Mouse (Mus musculus) limb, embryonic 11.5 days (tissue): ENCODE results near the gene Katnal1. TPM values are rescaled to one million over a fixed set of nuclear protein-coding genes. Genes with fewer than 3 reads are reported as not detected.

ENCODE experiments used
- ATAC-seq: fragments of 200-750 bp; cut with Nextera tagmentation; 2 replicates; pipeline ENCODE4 v1.8.0; 2017; ENCODE audit warnings: low read depth; ENCODE audit not compliant: insufficient number of reproducible peaks, low FRiP score, low TSS enrichment
- DNase-seq: peaks from one replicate; pipeline ENCODE4 v3.0.0-alpha.2; 2015; ENCODE audit warnings: low spot score
- H3K27ac ChIP-seq: fragments of 300-500 bp; sonication (generic); replicated peaks from 2 replicates; pipeline ENCODE4 v1.5.1; 2014; ENCODE audit warnings: low read depth, mild to moderate bottlenecking, low read length
- H3K27me3 ChIP-seq: fragments of 300-500 bp; sonication (generic); 2 replicates; pipeline ENCODE4 v1.6.1; 2014; ENCODE audit warnings: mild to moderate bottlenecking, low read length, mixed read lengths; ENCODE audit not compliant: control insufficient read depth, insufficient read depth
- H3K36me3 ChIP-seq: fragments of 300-500 bp; sonication (generic); 2 replicates; pipeline ENCODE4 v1.6.1; 2014; ENCODE audit warnings: mild to moderate bottlenecking, low read length, moderate library complexity, mixed read lengths; ENCODE audit not compliant: control insufficient read depth, insufficient read depth
- H3K4me1 ChIP-seq: fragments of 300-500 bp; sonication (generic); 2 replicates; pipeline ENCODE4 v1.6.1; 2014; ENCODE audit warnings: low read length, mixed read lengths; ENCODE audit not compliant: control insufficient read depth, insufficient read depth
- H3K4me2 ChIP-seq: fragments of 300-500 bp; sonication (generic); 2 replicates; pipeline ENCODE4 v1.6.1; 2014; ENCODE audit warnings: low read depth, mild to moderate bottlenecking, moderate library complexity; ENCODE audit not compliant: severe bottlenecking
- H3K4me3 ChIP-seq: fragments of 300-500 bp; sonication (generic); 2 replicates; pipeline ENCODE4 v1.5.1; 2014; ENCODE audit warnings: low read depth, low read length
- H3K9ac ChIP-seq: fragments of 300-500 bp; sonication (generic); 2 replicates; pipeline ENCODE4 v1.6.1; 2014; ENCODE audit warnings: mild to moderate bottlenecking, low read length
- H3K9me3 ChIP-seq: fragments of 300-500 bp; sonication (generic); 2 replicates; pipeline ENCODE4 v1.6.1; 2016; ENCODE audit warnings: low read length; ENCODE audit not compliant: control insufficient read depth
- WGBS: fragments of 180-500 bp; shearing (Covaris S2); extraction: QIAGEN DNeasy Blood & Tissue Kit; methylation state at CpG from one replicate; pipeline ENCODE4 v1.1.7; 2014; 5-methylcytosine and 5-hydroxymethylcytosine counted together
- polyA plus RNA-seq: library from polyadenylated mRNA; unstranded; fragments of >200 nt; fragmentation: Nextera tagmentation; extraction: Ambion mirVana; gene quantifications from 2 replicates; pipeline ENCODE4 v1.2.1, GENCODE M21; 2014

Katnal1 gene
- polyA plus RNA-seq, 1 experiment from 2014 or later: 24.2 TPM

GRCm38 (mm10) chr5:148958355-148958754 lies 29.2 kb upstream of the Katnal1 start:
- Histone ChIP-seq H3K4me2 (no peak overlapping the region), H3K27ac (no peak overlapping the region), H3K9me3 (no peaks in the 10 kb centered on the region), H3K27me3 (no peaks in the 10 kb centered on the region), H3K4me3 (no peak overlapping the region), H3K36me3 (no peaks in the 10 kb centered on the region), H3K4me1 (peaks cover 16% of the 10 kb centered on the region), H3K9ac (no peak overlapping the region)
- 43% methylated on average over 9 of the region's 9 CpGs for WGBS
- ATAC-seq (no peak), DNase-seq (peak; percentile 52)

- Histone ChIP-seq H3K36me3 (no peaks in the 10 kb centered on the region), H3K27ac (no peak overlapping the region), H3K9me3 (no peaks in the 10 kb centered on the region), H3K4me2 (no peak overlapping the region), H3K4me1 (peaks cover 16% of the 10 kb centered on the region), H3K9ac (no peak overlapping the region), H3K4me3 (no peak overlapping the region), H3K27me3 (no peaks in the 10 kb centered on the region)
- 60% methylated on average over 9 of the region's 9 CpGs for WGBS
- DNase-seq: no peak
- no peak for ATAC-seq
These were observed 27.9 kb upstream of the Katnal1 start for GRCm38 (mm10) chr5:148956898-148957535.

- H3K27ac ChIP-seq: no peak overlapping the region
- H3K36me3 ChIP-seq: no peaks in the 10 kb centered on the region
- ATAC-seq (no peak), DNase-seq (no peak)
- no peak overlapping the region for H3K4me3 ChIP-seq
- H3K9ac ChIP-seq: no peak overlapping the region
- no peaks in the 10 kb centered on the region for H3K27me3 ChIP-seq
- 89% methylated on average over 9 of the region's 9 CpGs for WGBS
- H3K4me1 ChIP-seq: peaks cover 16% of the 10 kb centered on the region
- H3K9me3 ChIP-seq: no peaks in the 10 kb centered on the region
- no peak overlapping the region for H3K4me2 ChIP-seq
These were observed 27.0 kb upstream of the Katnal1 start for GRCm38 (mm10) chr5:148956091-148956490.

GRCm38 (mm10) chr5:148955575-148955974 lies 26.5 kb upstream of the Katnal1 start:
- no peaks in the 10 kb centered on the region for H3K36me3 ChIP-seq
- no peaks in the 10 kb centered on the region for H3K27me3 ChIP-seq
- no peak overlapping the region for H3K4me2 ChIP-seq
- H3K27ac ChIP-seq: no peak overlapping the region
- 90% methylated on average over 6 of the region's 6 CpGs for WGBS
- peaks cover 14% of the 10 kb centered on the region for H3K4me1 ChIP-seq
- no peak overlapping the region for H3K9ac ChIP-seq
- H3K4me3 ChIP-seq: no peak overlapping the region
- no peak for DNase-seq
- ATAC-seq: no peak
- no peaks in the 10 kb centered on the region for H3K9me3 ChIP-seq

GRCm38 (mm10) chr5:148954314-148955060 lies 25.4 kb upstream of the Katnal1 start:
- no peaks in the 10 kb centered on the region for H3K36me3 ChIP-seq
- no peak overlapping the region for H3K4me2 ChIP-seq
- no peak overlapping the region for H3K27ac ChIP-seq
- DNase-seq (no peak), ATAC-seq (no peak)
- peaks cover 6% of the 10 kb centered on the region for H3K4me1 ChIP-seq
- H3K4me3 ChIP-seq: no peak overlapping the region
- H3K27me3 ChIP-seq: no peaks in the 10 kb centered on the region
- H3K9me3 ChIP-seq: no peaks in the 10 kb centered on the region
- 85% methylated on average over 22 of the region's 22 CpGs for WGBS
- no peak overlapping the region for H3K9ac ChIP-seq

- no peak overlapping the region for H3K9ac ChIP-seq
- H3K4me2 ChIP-seq: no peak overlapping the region
- H3K4me1 ChIP-seq: no peaks in the 10 kb centered on the region
- H3K4me3 ChIP-seq: no peak overlapping the region
- H3K27ac ChIP-seq: no peak overlapping the region
- no peaks in the 10 kb centered on the region for H3K9me3 ChIP-seq
- DNase-seq (no peak), ATAC-seq (no peak)
- no peaks in the 10 kb centered on the region for H3K36me3 ChIP-seq
- H3K27me3 ChIP-seq: no peaks in the 10 kb centered on the region
- 78% methylated on average over 5 of the region's 5 CpGs for WGBS
These were observed 24.0 kb upstream of the Katnal1 start for GRCm38 (mm10) chr5:148953098-148953497.

GRCm38 (mm10) chr5:148952419-148952818 lies 23.3 kb upstream of the Katnal1 start:
- WGBS: 49% methylated on average over 6 of the region's 6 CpGs
- Histone ChIP-seq H3K27me3 (no peaks in the 10 kb centered on the region), H3K9me3 (no peaks in the 10 kb centered on the region), H3K9ac (no peak overlapping the region), H3K36me3 (no peaks in the 10 kb centered on the region), H3K27ac (no peak overlapping the region), H3K4me3 (no peak overlapping the region), H3K4me1 (no peaks in the 10 kb centered on the region), H3K4me2 (no peak overlapping the region)
- ATAC-seq: no peak
- peak; percentile 71 for DNase-seq

- ATAC-seq: no peak
These were observed 22.2 kb upstream of the Katnal1 start for GRCm38 (mm10) chr5:148951360-148951759.

More at GRCm38 (mm10) chr5:148951360-148951759, 22.2 kb upstream of the Katnal1 start:
- Histone ChIP-seq H3K4me3 (no peak overlapping the region), H3K4me1 (no peaks in the 10 kb centered on the region), H3K9me3 (no peaks in the 10 kb centered on the region), H3K27ac (no peak overlapping the region), H3K9ac (no peak overlapping the region), H3K4me2 (no peak overlapping the region), H3K27me3 (no peaks in the 10 kb centered on the region), H3K36me3 (no peaks in the 10 kb centered on the region)
- no peak for DNase-seq
- WGBS: 93% methylated on average over 5 of the region's 5 CpGs
